ENCODE assay signal across 8 mouse cellular contexts in the genomic region with DNA sequence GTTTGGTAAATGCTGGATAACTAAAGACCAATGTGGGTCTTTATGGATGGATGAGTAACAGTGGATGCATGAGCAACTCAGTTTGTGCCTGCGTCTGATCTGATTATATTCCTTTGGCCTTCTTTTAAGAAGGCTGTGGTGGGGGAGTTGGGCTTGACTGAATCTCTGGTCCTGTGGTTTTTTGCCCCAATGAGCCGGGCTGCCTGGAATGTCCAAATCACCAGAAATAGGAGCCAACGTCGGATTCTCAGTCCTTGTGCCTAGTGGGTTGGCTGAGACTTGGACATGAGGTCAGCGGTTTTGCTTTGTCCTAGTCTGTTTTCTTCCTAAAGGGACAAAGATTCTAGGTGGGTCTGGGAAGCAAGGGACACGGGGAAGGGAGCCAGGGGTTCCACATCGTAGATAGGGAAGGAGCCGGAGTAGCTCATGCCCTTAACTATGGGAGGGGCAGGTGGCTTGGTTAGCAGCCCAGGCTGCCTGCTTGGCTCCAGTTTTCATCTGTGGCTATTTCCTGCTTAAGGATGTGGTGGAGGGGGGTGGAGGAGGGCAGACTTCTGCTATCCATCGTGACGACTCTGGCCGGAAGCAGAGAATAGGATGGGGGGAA. TPM values are rescaled to one million over a fixed set of nuclear protein-coding genes. Genes with fewer than 3 reads are reported as not detected.
DNase-seq lines count a peak whose midpoint lies in the region; ATAC-seq and TF ChIP-seq lines count a peak whose summit lies in the region.

No protein-coding gene starts in this region.

- H3K27me3 ChIP-seq in embryonic facial prominence, embryonic 14.5 days (replicated peaks; ENCODE audit: control insufficient read depth, insufficient read depth, low read length) = no peaks in the 10 kb centered on the region

- peaks cover 39% of the 10 kb centered on the region for H3K4me1 ChIP-seq in embryonic facial prominence, embryonic 14.5 days (ENCODE audit: control insufficient read depth, insufficient read depth, low read length)
- H3K4me1 ChIP-seq in lung, adult 2 months (ENCODE audit: control insufficient read depth, insufficient read depth, low read length) = peaks cover 29% of the 10 kb centered on the region

- no peak overlapping the region for H3K4me3 ChIP-seq in embryonic facial prominence, embryonic 14.5 days (ENCODE audit: low read depth, low read length)
- no peak overlapping the region for H3K4me3 ChIP-seq in lung, adult 2 months (replicated peaks; ENCODE audit: extremely low read depth, low read depth, low read length)

- no peak; the same call in 1 of the 2 replicates for TF ChIP-seq POLR2A in lung, adult 2 months (IDR thresholded peaks at IDR 0.05; ENCODE audit: borderline replicate concordance, extremely low read depth, low read depth, low read length)

- peaks cover 16% of the 10 kb centered on the region for H3K36me3 ChIP-seq in embryonic facial prominence, embryonic 14.5 days (ENCODE audit: control insufficient read depth, insufficient read depth, low read length)

- 0 out of 2 replicates have a peak overlapping the region, but pooled peaks have one; percentile 25 for H3K9ac ChIP-seq in embryonic facial prominence, embryonic 14.5 days (ENCODE audit: low read depth, low read length)

- 75% methylated on average over 11 of the region's 11 CpGs for WGBS in embryonic facial prominence, embryonic 14.5 days
- WGBS in lung, adult 2 months = 28% methylated on average over 11 of the region's 11 CpGs

- peak; percentile 71 for DNase-seq in 3134 (ENCODE audit: extremely low read depth, insufficient read length, low spot score)
- peak; percentile 56 for DNase-seq in embryonic facial prominence, embryonic 14.5 days (ENCODE audit: low spot score)
- peak; percentile 69 for DNase-seq in heart, postnatal 25 days (ENCODE audit: low spot score)
- DNase-seq in lung, adult 2 months = peak; percentile 44
- no peak for DNase-seq in natural killer cell, adult 2 months (ENCODE audit: low spot score in 2 of 2)
- DNase-seq in embryo, embryonic 10.5 days (ENCODE audit: low spot score) = no peak

- no peaks in the 10 kb centered on the region for H3K9me3 ChIP-seq in embryonic facial prominence, embryonic 14.5 days (ENCODE audit: control insufficient read depth, low read length)

- peak overlapping the region; percentile 18; the same call in 1 of the 2 replicates for H3K4me2 ChIP-seq in embryonic facial prominence, embryonic 14.5 days (ENCODE audit: low read depth, low read length)

- no peak for ATAC-seq in embryonic facial prominence, embryonic 14.5 days (ENCODE audit: low read depth)
- no peak for ATAC-seq in activated CD4-positive, CD25-positive, alpha-beta regulatory T cell, adult 4 months
- ATAC-seq in frontal cortex, adult (ENCODE audit: low TSS enrichment) = no peak

- intact Hi-C loops in heart, postnatal 25 days (cut with DNase I) = no loop called here

- peak overlapping the region; percentile 81 for H3K27ac ChIP-seq in embryonic facial prominence, embryonic 14.5 days (replicated peaks; ENCODE audit: low read depth, low read length)

- no peak for TF ChIP-seq CTCF in lung, adult 2 months (IDR thresholded peaks at IDR 0.05; ENCODE audit: insufficient read depth, low read length)

RNA-seq across cellular contexts. Expression of a gene that starts 2.0 kb away (rescaled TPM):
- 138 and 142 TPM in 2 replicates for polyA plus RNA-seq in embryonic facial prominence, embryonic 14.5 days (2014; fragmentation: Nextera tagmentation; extraction: Ambion mirVana)
- total RNA-seq in heart, postnatal 25 days (2021) = 10 to 100 TPM; 30.5 to 33.0 TPM
- 994 and 1,263 TPM in 2 replicates for polyA plus RNA-seq in lung, adult 2 months (2012; rRNA removed)
- 1 to 10 TPM; 4.1 to 9.9 TPM for polyA plus RNA-seq in activated CD4-positive, CD25-positive, alpha-beta regulatory T cell, adult 4 months (2017; shearing (Covaris generic))

RNA-seq across cellular contexts. Expression of a gene that starts 6.4 kb away (rescaled TPM):
- 126 and 129 TPM in 2 replicates for polyA plus RNA-seq in embryonic facial prominence, embryonic 14.5 days (2014; fragmentation: Nextera tagmentation; extraction: Ambion mirVana)
- total RNA-seq in heart, postnatal 25 days (2021) = 100 to 1,000 TPM; 108 to 109 TPM
- 120 and 151 TPM in 2 replicates for polyA plus RNA-seq in lung, adult 2 months (2012; rRNA removed)
- 100 to 1,000 TPM; 216 TPM for polyA plus RNA-seq in activated CD4-positive, CD25-positive, alpha-beta regulatory T cell, adult 4 months (2017; shearing (Covaris generic))

RNA-seq across cellular contexts. Expression of a gene that starts 9.7 kb away (rescaled TPM):
- polyA plus RNA-seq in embryonic facial prominence, embryonic 14.5 days (2014; fragmentation: Nextera tagmentation; extraction: Ambion mirVana) = 9.7 and 12.0 TPM in 2 replicates
- total RNA-seq in heart, postnatal 25 days (2021) = 10 to 100 TPM; 43.3 to 44.3 TPM
- 128 and 159 TPM in 2 replicates for polyA plus RNA-seq in lung, adult 2 months (2012; rRNA removed)
- 1 to 10 TPM; 2.1 to 2.7 TPM for polyA plus RNA-seq in activated CD4-positive, CD25-positive, alpha-beta regulatory T cell, adult 4 months (2017; shearing (Covaris generic))

RNA-seq across cellular contexts. Expression of a gene that starts 25.2 kb away (rescaled TPM):
- polyA plus RNA-seq in embryonic facial prominence, embryonic 14.5 days (2014; fragmentation: Nextera tagmentation; extraction: Ambion mirVana) = 163 and 175 TPM in 2 replicates
- total RNA-seq in heart, postnatal 25 days (2021) = 10 to 100 TPM; 35.6 to 37.8 TPM
- 59.8 and 62.5 TPM in 2 replicates for polyA plus RNA-seq in lung, adult 2 months (2012; rRNA removed)
- polyA plus RNA-seq in activated CD4-positive, CD25-positive, alpha-beta regulatory T cell, adult 4 months (2017; shearing (Covaris generic)) = 100 to 1,000 TPM; 115 to 122 TPM

RNA-seq across cellular contexts. Expression of a gene that starts 25.7 kb away (rescaled TPM):
- polyA plus RNA-seq in embryonic facial prominence, embryonic 14.5 days (2014; fragmentation: Nextera tagmentation; extraction: Ambion mirVana) = 0.36 and 0.38 TPM in 2 replicates
- total RNA-seq in heart, postnatal 25 days (2021) = under 1 TPM; 0.14 to 0.26 TPM
- 1.6 TPM in 2 replicates for polyA plus RNA-seq in lung, adult 2 months (2012; rRNA removed)
- under 1 TPM; 0.16 to 0.25 TPM for polyA plus RNA-seq in activated CD4-positive, CD25-positive, alpha-beta regulatory T cell, adult 4 months (2017; shearing (Covaris generic))

Comparison
In these comparisons a context has a peak if more than half of its experiments do, and no peak if none do; other contexts are left out.
1. DNase-seq: peak in 3134 (single experiment), embryonic facial prominence, embryonic 14.5 days (single experiment), heart, postnatal 25 days (single experiment) and lung, adult 2 months (single experiment); none in natural killer cell, adult 2 months (0 of 2) and embryo, embryonic 10.5 days (single experiment).
2. RNA of a gene that starts 2.0 kb away (polyA plus RNA-seq): 994 to 1,263 TPM in lung, adult 2 months and 138 to 142 TPM in embryonic facial prominence, embryonic 14.5 days; 4.1 to 9.9 TPM in activated CD4-positive, CD25-positive, alpha-beta regulatory T cell, adult 4 months; every median in the first group is over 10 times any median in the second.